Comparison of ENCODE assay signal across 15 mouse cellular contexts in genomic region chr1:56723656-56724055, GRCm38 (mm10).
"Had no signal": no experiment of that assay in that cellular context is flagged by ENCODE, and none has a peak within 500 bp of the region (broad histone marks: within the 10 kb centered on the region; RNA-seq: fewer than 3 reads in every experiment).

No protein-coding gene starts in this region.

- H3K27ac ChIP-seq: neural tube, embryonic 15.5 days; stomach, embryonic 15.5 days; stomach, postnatal 0 days had no signal

- H3K27me3 ChIP-seq: neural tube, embryonic 15.5 days; stomach, embryonic 15.5 days had no signal

- H3K9ac ChIP-seq: neural tube, embryonic 15.5 days; stomach, embryonic 15.5 days had no signal

- DNase-seq: retina, postnatal 1 day; right cerebral cortex, adult 18-20 months; right cerebral cortex, postnatal 14 days; right cerebral cortex, postnatal 25 days; right cerebral cortex, postnatal 4 days; spleen, adult 18-20 months; thymus, adult 18-20 months; thymus, adult 2 months; thymus, postnatal 14 days; thymus, postnatal 25 days; thymus, postnatal 36 days; thymus, postnatal 4 days had no signal

- H3K4me3 ChIP-seq: neural tube, embryonic 15.5 days; stomach, embryonic 15.5 days had no signal

- H3K9me3 ChIP-seq: neural tube, embryonic 15.5 days; stomach, embryonic 15.5 days had no signal

- H3K4me1 ChIP-seq: neural tube, embryonic 15.5 days; stomach, embryonic 15.5 days had no signal

- H3K36me3 ChIP-seq: neural tube, embryonic 15.5 days; stomach, embryonic 15.5 days had no signal
